ENCODE assay signal across 12 mouse cellular contexts in genomic region chr9:28911571-28912185, GRCm38 (mm10).
DNase-seq lines count a peak whose midpoint lies in the region; ATAC-seq lines count a peak whose summit lies in the region.
"Had no signal": no experiment of that assay in that cellular context is flagged by ENCODE, and none has a peak within 500 bp of the region (broad histone marks: within the 10 kb centered on the region; RNA-seq: fewer than 3 reads in every experiment).

No protein-coding gene starts in this region.

- no peak for ATAC-seq in hindbrain, embryonic 13.5 days (ENCODE audit: low FRiP score)
- ATAC-seq in hindbrain, embryonic 11.5 days (ENCODE audit: low FRiP score): no peak
- ATAC-seq in forebrain, embryonic 15.5 days (replicated peaks): no peak
- ATAC-seq in kidney, embryonic 16.5 days (ENCODE audit: low FRiP score, low TSS enrichment): peak; percentile 71; the same call in 1 of the 2 replicates

- DNase-seq in hindbrain, embryonic 11.5 days (ENCODE audit: low spot score): no peak
- peak; percentile 47 for DNase-seq in retina, adult 2 months (ENCODE audit: low read depth, low spot score)
- DNase-seq in right cerebral cortex, postnatal 36 days (ENCODE audit: low spot score in 2 of 2): no peak
- no peak for DNase-seq in heart, adult 9 months (ENCODE audit: low spot score in 2 of 2)
- no peak for DNase-seq in embryo, embryonic 9.5 days (ENCODE audit: extremely low spot score)
- DNase-seq: cerebellum, postnatal 25 days; lung, adult 18-20 months had no signal

- H3K9me3 ChIP-seq in hindbrain, embryonic 13.5 days: no peaks in the 10 kb centered on the region
- H3K9me3 ChIP-seq in hindbrain, embryonic 11.5 days (ENCODE audit: control insufficient read depth, low read length): no peaks in the 10 kb centered on the region
- H3K9me3 ChIP-seq in forebrain, embryonic 15.5 days: no peaks in the 10 kb centered on the region
- H3K9me3 ChIP-seq in kidney, embryonic 16.5 days (ENCODE audit: low read length): no peaks in the 10 kb centered on the region
- H3K9me3 ChIP-seq: heart, embryonic 10.5 days; neural tube, embryonic 12.5 days had no signal

- H3K36me3 ChIP-seq in hindbrain, embryonic 13.5 days: no peaks in the 10 kb centered on the region
- no peaks in the 10 kb centered on the region for H3K36me3 ChIP-seq in hindbrain, embryonic 11.5 days (ENCODE audit: control insufficient read depth, insufficient read depth, low read length)
- no peaks in the 10 kb centered on the region for H3K36me3 ChIP-seq in forebrain, embryonic 15.5 days
- H3K36me3 ChIP-seq in kidney, embryonic 16.5 days (ENCODE audit: insufficient read depth, low read length): no peaks in the 10 kb centered on the region
- H3K36me3 ChIP-seq: heart, embryonic 10.5 days; neural tube, embryonic 12.5 days had no signal

- no peaks in the 10 kb centered on the region for H3K27me3 ChIP-seq in hindbrain, embryonic 13.5 days
- H3K27me3 ChIP-seq in hindbrain, embryonic 11.5 days (ENCODE audit: control insufficient read depth, insufficient read depth, low read length): no peaks in the 10 kb centered on the region
- no peaks in the 10 kb centered on the region for H3K27me3 ChIP-seq in forebrain, embryonic 15.5 days
- no peaks in the 10 kb centered on the region for H3K27me3 ChIP-seq in kidney, embryonic 16.5 days (ENCODE audit: insufficient read depth, low read length)
- H3K27me3 ChIP-seq: neural tube, embryonic 12.5 days had no signal

- 55% methylated on average over 13 of the region's 13 CpGs for WGBS in hindbrain, embryonic 13.5 days
- 68% methylated on average over 13 of the region's 13 CpGs for WGBS in hindbrain, embryonic 11.5 days
- WGBS in forebrain, embryonic 15.5 days: 22% methylated on average over 13 of the region's 13 CpGs
- WGBS in kidney, embryonic 16.5 days: 60% methylated on average over 13 of the region's 13 CpGs

- no peak overlapping the region for H3K4me3 ChIP-seq in hindbrain, embryonic 13.5 days
- H3K4me3 ChIP-seq in hindbrain, embryonic 11.5 days (ENCODE audit: low read depth, low read length): no peak overlapping the region
- no peak overlapping the region for H3K4me3 ChIP-seq in forebrain, embryonic 15.5 days
- no peak overlapping the region for H3K4me3 ChIP-seq in kidney, embryonic 16.5 days (ENCODE audit: low read length)
- H3K4me3 ChIP-seq: heart, embryonic 10.5 days; neural tube, embryonic 12.5 days had no signal

- peaks cover 7% of the 10 kb centered on the region for H3K4me1 ChIP-seq in hindbrain, embryonic 13.5 days (replicated peaks)
- no peaks in the 10 kb centered on the region for H3K4me1 ChIP-seq in hindbrain, embryonic 11.5 days (replicated peaks; ENCODE audit: control insufficient read depth, insufficient read depth, low read length)
- peaks cover 13% of the 10 kb centered on the region; the same call in 1 of the 2 replicates for H3K4me1 ChIP-seq in forebrain, embryonic 15.5 days
- H3K4me1 ChIP-seq in kidney, embryonic 16.5 days (ENCODE audit: insufficient read depth, low read length): peaks cover 5% of the 10 kb centered on the region; the same call in 1 of the 2 replicates
- H3K4me1 ChIP-seq: heart, embryonic 10.5 days; neural tube, embryonic 12.5 days had no signal

- H3K9ac ChIP-seq in hindbrain, embryonic 13.5 days: no peak overlapping the region
- H3K9ac ChIP-seq in hindbrain, embryonic 11.5 days (ENCODE audit: low read depth, low read length): no peak overlapping the region
- no peak overlapping the region for H3K9ac ChIP-seq in forebrain, embryonic 15.5 days (replicated peaks)
- H3K9ac ChIP-seq in kidney, embryonic 16.5 days (replicated peaks; ENCODE audit: low read length): no peak overlapping the region
- H3K9ac ChIP-seq: neural tube, embryonic 12.5 days had no signal

- H3K27ac ChIP-seq in hindbrain, embryonic 13.5 days: peak overlapping the region; percentile 31
- H3K27ac ChIP-seq in hindbrain, embryonic 11.5 days (ENCODE audit: low read depth, low read length): no peak overlapping the region
- 0 out of 2 replicates have a peak overlapping the region, but pooled peaks have one; percentile 6 for H3K27ac ChIP-seq in forebrain, embryonic 15.5 days (replicated peaks)
- H3K27ac ChIP-seq in kidney, embryonic 16.5 days (ENCODE audit: low read length): no peak overlapping the region
- H3K27ac ChIP-seq: heart, embryonic 10.5 days; neural tube, embryonic 12.5 days had no signal

- H3K4me2 ChIP-seq in hindbrain, embryonic 13.5 days: no peak overlapping the region
- H3K4me2 ChIP-seq in hindbrain, embryonic 11.5 days (replicated peaks; ENCODE audit: low read depth, low read length): no peak overlapping the region
- peak overlapping the region; percentile 9 for H3K4me2 ChIP-seq in forebrain, embryonic 15.5 days (replicated peaks)
- no peak overlapping the region for H3K4me2 ChIP-seq in kidney, embryonic 16.5 days (replicated peaks; ENCODE audit: low read depth, low read length)
- H3K4me2 ChIP-seq: neural tube, embryonic 12.5 days had no signal

Comparison
In these comparisons a context has a peak if more than half of its experiments do, and no peak if none do; other contexts are left out.
1. H3K27ac ChIP-seq: peak in hindbrain, embryonic 13.5 days (single experiment) and forebrain, embryonic 15.5 days (single experiment); none in hindbrain, embryonic 11.5 days (single experiment) and kidney, embryonic 16.5 days (single experiment).